11 mouse cellular contexts compared by ENCODE assay signal in the genomic region with DNA sequence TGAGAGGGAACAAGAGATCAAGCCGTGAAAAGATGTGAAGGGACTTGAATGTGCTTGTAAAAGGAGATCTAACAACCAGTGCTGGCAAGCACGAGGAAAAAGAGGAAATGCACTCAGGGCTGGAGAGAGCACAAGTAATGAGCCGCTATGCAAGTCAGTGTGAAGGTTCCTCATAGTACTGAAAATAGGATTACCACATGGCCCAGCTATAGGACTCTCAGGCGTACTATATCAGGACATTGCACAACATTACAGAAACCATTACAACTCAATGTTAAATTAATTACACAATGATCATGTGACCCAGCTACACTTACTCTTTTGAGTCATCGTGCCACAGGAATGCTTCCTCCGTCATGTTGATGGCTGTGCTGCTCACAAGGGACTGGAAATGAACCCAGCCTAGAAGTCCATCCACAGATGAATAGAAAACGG.
DNase-seq lines count a peak whose midpoint lies in the region; ATAC-seq lines count a peak whose summit lies in the region.
"Had no signal": no experiment of that assay in that cellular context is flagged by ENCODE, and none has a peak within 500 bp of the region (broad histone marks: within the 10 kb centered on the region; RNA-seq: fewer than 3 reads in every experiment).

No protein-coding gene starts in this region.

- ATAC-seq in kidney, embryonic 15.5 days (replicated peaks; ENCODE audit: low FRiP score): no peak
- peak; percentile 96 for ATAC-seq in megakaryocyte, adult 5-6 weeks (ENCODE audit: poor library complexity, severe bottlenecking)
- ATAC-seq: hindbrain, embryonic 16.5 days had no signal

- H3K9ac ChIP-seq in kidney, embryonic 15.5 days: no peak overlapping the region

- no peak overlapping the region for H3K4me2 ChIP-seq in kidney, embryonic 15.5 days

- no peaks in the 10 kb centered on the region for H3K9me3 ChIP-seq in kidney, embryonic 15.5 days (replicated peaks)

- no peaks in the 10 kb centered on the region for H3K27me3 ChIP-seq in kidney, embryonic 15.5 days
- H3K27me3 ChIP-seq: megakaryocyte, embryonic 14.5 days had no signal

- WGBS in kidney, embryonic 15.5 days: 63% methylated on average over 7 of the region's 7 CpGs

- H3K27ac ChIP-seq in kidney, embryonic 15.5 days: no peak overlapping the region

- peaks cover 14% of the 10 kb centered on the region for H3K4me1 ChIP-seq in kidney, embryonic 15.5 days

- H3K36me3 ChIP-seq in kidney, embryonic 15.5 days: no peaks in the 10 kb centered on the region

- no peak overlapping the region for H3K4me3 ChIP-seq in kidney, embryonic 15.5 days (replicated peaks)
- H3K4me3 ChIP-seq: megakaryocyte, embryonic 14.5 days had no signal

- DNase-seq in kidney, adult 9 months: peak; percentile 17
- peak; percentile 76 for DNase-seq in MEL-GATA-1-ER (ENCODE audit: extremely low read depth, low read depth)
- DNase-seq in fibroblast of lung, adult 2 months (ENCODE audit: low read depth): peak; percentile 56
- no peak for DNase-seq in cerebellum, adult 11 months
- no peak for DNase-seq in frontal cortex, postnatal 14 days (ENCODE audit: low spot score in 2 of 2)
- DNase-seq in thymus, postnatal 14 days: no peak
- DNase-seq: retina, postnatal 1 day had no signal

Comparison
In these comparisons a context has a peak if more than half of its experiments do, and no peak if none do; other contexts are left out.
1. DNase-seq: peak in kidney, adult 9 months (single experiment), MEL-GATA-1-ER (single experiment) and fibroblast of lung, adult 2 months (single experiment); none in cerebellum, adult 11 months (single experiment), frontal cortex, postnatal 14 days (0 of 2) and thymus, postnatal 14 days (single experiment).